Mouse (Mus musculus): ENCODE measurements around the gene Zfp568. TPM values are rescaled to one million over a fixed set of nuclear protein-coding genes. Genes with fewer than 3 reads are reported as not detected.

Gene Zfp568
- polyA plus RNA-seq, 1 experiment from 2014 or later: 21.0 TPM

DNA sequence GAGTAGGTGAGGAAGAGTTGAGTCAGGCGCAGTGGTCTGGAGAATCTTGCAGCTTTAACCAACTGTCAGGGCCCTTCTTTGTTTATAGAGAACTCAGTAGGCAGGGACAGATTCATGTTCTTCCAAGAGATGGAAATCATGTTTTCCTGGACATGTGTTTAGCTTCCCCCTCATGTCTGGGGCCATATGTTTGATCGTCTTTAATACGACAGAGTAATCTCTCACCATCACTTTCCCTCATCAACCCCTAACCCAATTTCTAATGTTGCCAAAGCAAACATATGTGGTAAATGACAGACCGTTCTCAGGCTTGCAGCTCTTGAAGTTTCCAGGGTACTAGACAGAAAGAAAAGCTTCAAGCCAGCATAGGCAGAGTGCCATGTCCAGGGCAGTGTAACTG is 64.4 kb downstream of the Zfp568 start:
- Histone ChIP-seq H3K9ac (no peak overlapping the region), H3K27me3 (ENCODE audit: insufficient read depth, low read length) (no peaks in the 10 kb centered on the region), H3K4me1 (ENCODE audit: insufficient read depth) (peaks cover 8% of the 10 kb centered on the region), H3K36me3 (ENCODE audit: insufficient read depth) (no peaks in the 10 kb centered on the region), H3K9me3 (ENCODE audit: low read depth, low read length) (no peaks in the 10 kb centered on the region), H3K4me2 (no peak overlapping the region), H3K4me3 (ENCODE audit: low read depth, low read length) (no peak overlapping the region), H3K27ac (ENCODE audit: low read depth) (no peak overlapping the region)
- WGBS: 61% methylated on average over 4 of the region's 4 CpGs
- DNase-seq: peak; percentile 6
- ATAC-seq (ENCODE audit: insufficient read depth): no peak
- TF ChIP-seq CTCF (IDR thresholded peaks at IDR 0.05; ENCODE audit: low read depth): no peak

DNA sequence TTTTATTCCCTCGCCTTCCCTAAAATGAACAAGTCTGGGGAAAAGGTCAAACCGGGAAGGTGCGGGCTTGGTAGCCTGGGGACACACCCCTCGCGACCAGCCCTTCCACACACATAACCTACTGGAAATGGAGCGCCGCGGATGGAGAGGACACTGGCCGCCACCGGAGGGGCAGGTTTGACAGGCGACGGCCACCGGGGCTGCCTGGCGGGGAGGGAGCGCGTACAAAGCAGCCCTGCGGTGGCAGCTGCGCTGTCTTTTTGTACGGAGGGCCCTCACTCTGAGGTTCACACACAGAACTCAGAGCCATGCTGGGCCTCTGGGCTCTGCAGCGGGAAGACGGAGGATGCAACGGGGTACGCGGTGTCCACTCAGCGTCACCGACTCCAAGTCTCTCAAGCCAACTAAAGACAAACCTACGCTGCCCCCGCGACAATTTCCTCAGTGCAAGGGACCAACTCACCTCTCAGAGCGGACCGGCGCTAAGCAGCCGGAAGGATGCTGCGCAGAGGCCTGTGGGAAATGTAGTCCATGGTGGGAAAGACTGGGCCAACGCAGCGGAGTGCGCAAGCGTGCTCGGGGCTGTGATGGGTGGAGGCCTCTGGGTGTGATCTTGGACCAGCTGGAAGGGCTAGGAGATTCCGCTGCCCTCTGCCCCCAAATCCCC is 67.3 kb downstream of the Zfp568 start, which contains the start of gene Zfp14:
Gene Zfp14 (minus strand): TSS at position 499 of the 667 bp plus-strand sequence.
- H3K36me3 ChIP-seq (ENCODE audit: insufficient read depth): peaks cover 5% of the 10 kb centered on the region; the same call in 1 of the 2 replicates
- H3K9ac ChIP-seq: peak within 1 kb of the TSS; percentile 71
- peak within 1 kb of the TSS; percentile 89 for H3K4me2 ChIP-seq
- DNase-seq (peak; percentile 95), ATAC-seq (ENCODE audit: insufficient read depth) (peak; percentile 99)
- no peaks in the 10 kb centered on the region for H3K27me3 ChIP-seq (ENCODE audit: insufficient read depth, low read length)
- H3K4me1 ChIP-seq (ENCODE audit: insufficient read depth): peaks cover 8% of the 10 kb centered on the region
- peak within 1 kb of the TSS; percentile 72 for H3K4me3 ChIP-seq (ENCODE audit: low read depth, low read length)
- TF ChIP-seq CTCF (IDR thresholded peaks at IDR 0.05; ENCODE audit: low read depth): no peak
- no peaks in the 10 kb centered on the region for H3K9me3 ChIP-seq (ENCODE audit: low read depth, low read length)
- peak within 1 kb of the TSS; percentile 81 for H3K27ac ChIP-seq (ENCODE audit: low read depth)
- under 1% methylated on average over 40 of the region's 40 CpGs for WGBS

DNA sequence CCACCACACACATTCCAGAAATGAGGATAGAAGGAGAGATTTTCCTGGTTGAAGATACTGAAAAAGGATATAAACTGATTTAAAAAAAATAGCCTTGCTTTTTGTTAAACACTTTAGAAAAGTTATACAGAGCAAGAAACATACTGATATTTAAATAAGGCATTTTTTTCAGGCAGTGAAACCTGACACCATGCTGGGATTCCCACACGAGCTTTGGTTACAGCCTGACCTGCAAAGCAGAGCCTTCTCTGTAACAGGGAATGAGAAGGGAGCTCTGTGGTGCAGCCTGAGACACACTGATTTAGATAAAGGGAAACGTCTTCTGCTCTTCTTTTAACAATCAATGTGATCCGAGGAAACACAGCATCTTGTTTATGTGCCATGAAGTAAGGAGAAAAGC is 69.8 kb downstream of the Zfp568 start:
- Histone ChIP-seq H3K4me3 (ENCODE audit: low read depth, low read length) (no peak overlapping the region), H3K4me1 (ENCODE audit: insufficient read depth) (peaks cover 8% of the 10 kb centered on the region), H3K36me3 (ENCODE audit: insufficient read depth) (peaks cover 22% of the 10 kb centered on the region), H3K27ac (ENCODE audit: low read depth) (no peak overlapping the region), H3K4me2 (no peak overlapping the region), H3K9ac (peak overlapping the region; percentile 9; the same call in 1 of the 2 replicates), H3K9me3 (ENCODE audit: low read depth, low read length) (no peaks in the 10 kb centered on the region), H3K27me3 (ENCODE audit: insufficient read depth, low read length) (no peaks in the 10 kb centered on the region)
- no peak for TF ChIP-seq CTCF (IDR thresholded peaks at IDR 0.05; ENCODE audit: low read depth)
- DNase-seq: peak; percentile 54
- WGBS: under 1% methylated on average over 3 of the region's 3 CpGs
- no peak for ATAC-seq (ENCODE audit: insufficient read depth)

DNA sequence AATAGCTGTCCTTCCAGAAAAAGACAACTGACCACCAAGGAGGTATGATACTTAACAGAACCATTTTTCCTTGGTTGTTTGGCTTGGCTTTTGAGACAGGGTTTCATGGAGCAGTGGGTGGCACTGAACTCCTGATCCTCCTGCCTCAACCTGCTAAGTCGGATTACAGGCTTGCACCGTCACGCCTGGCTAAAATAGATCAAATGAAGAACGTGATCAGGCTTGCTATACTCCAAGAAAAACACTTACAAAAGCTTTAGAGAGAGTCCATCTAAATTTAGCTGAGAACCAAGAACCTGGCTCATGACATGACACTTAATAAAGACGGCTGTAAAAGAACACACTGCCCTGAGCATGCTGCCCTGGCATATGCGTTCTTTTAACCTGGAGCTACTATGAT is 76.6 kb downstream of the Zfp568 start:
- no peak overlapping the region for H3K9ac ChIP-seq
- no peaks in the 10 kb centered on the region for H3K4me1 ChIP-seq (ENCODE audit: insufficient read depth)
- no peak overlapping the region for H3K4me2 ChIP-seq
- H3K36me3 ChIP-seq (ENCODE audit: insufficient read depth): peaks cover 65% of the 10 kb centered on the region
- no peak for DNase-seq
- no peak for ATAC-seq (ENCODE audit: insufficient read depth)
- H3K9me3 ChIP-seq (ENCODE audit: low read depth, low read length): no peaks in the 10 kb centered on the region
- no peaks in the 10 kb centered on the region for H3K27me3 ChIP-seq (ENCODE audit: insufficient read depth, low read length)
- H3K4me3 ChIP-seq (ENCODE audit: low read depth, low read length): no peak overlapping the region
- no peak for TF ChIP-seq CTCF (IDR thresholded peaks at IDR 0.05; ENCODE audit: low read depth)
- H3K27ac ChIP-seq (ENCODE audit: low read depth): no peak overlapping the region
- 83% methylated on average over 6 of the region's 6 CpGs for WGBS

DNA sequence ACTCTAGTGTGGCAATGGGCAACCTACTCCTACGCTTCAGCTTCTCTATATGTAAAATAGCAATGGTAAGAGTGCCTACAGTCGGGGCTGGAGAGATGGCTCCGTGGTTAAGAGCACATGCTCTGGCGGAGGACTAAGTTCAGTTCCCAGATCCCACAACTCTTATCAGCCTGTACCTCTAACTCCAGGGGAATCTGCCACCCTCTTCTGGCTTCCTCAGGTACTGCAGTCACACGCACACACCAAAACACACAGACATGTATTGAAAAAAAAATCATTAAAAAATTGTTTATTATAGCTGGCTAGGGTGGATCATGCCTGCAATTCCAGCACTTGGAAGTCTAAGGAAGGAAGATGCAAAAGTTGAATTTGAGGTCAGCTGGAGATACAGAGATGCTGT is 78.7 kb downstream of the Zfp568 start:
- Histone ChIP-seq H3K4me2 (no peak overlapping the region), H3K9me3 (ENCODE audit: low read depth, low read length) (no peaks in the 10 kb centered on the region), H3K4me3 (ENCODE audit: low read depth, low read length) (no peak overlapping the region), H3K27ac (ENCODE audit: low read depth) (no peak overlapping the region), H3K4me1 (ENCODE audit: insufficient read depth) (no peaks in the 10 kb centered on the region), H3K27me3 (ENCODE audit: insufficient read depth, low read length) (no peaks in the 10 kb centered on the region), H3K9ac (no peak overlapping the region), H3K36me3 (ENCODE audit: insufficient read depth) (peaks cover 60% of the 10 kb centered on the region)
- 85% methylated on average over 5 of the region's 5 CpGs for WGBS
- peak; percentile 37 for DNase-seq
- TF ChIP-seq CTCF (IDR thresholded peaks at IDR 0.05; ENCODE audit: low read depth): peak; percentile 54
- ATAC-seq (ENCODE audit: insufficient read depth): no peak

DNA sequence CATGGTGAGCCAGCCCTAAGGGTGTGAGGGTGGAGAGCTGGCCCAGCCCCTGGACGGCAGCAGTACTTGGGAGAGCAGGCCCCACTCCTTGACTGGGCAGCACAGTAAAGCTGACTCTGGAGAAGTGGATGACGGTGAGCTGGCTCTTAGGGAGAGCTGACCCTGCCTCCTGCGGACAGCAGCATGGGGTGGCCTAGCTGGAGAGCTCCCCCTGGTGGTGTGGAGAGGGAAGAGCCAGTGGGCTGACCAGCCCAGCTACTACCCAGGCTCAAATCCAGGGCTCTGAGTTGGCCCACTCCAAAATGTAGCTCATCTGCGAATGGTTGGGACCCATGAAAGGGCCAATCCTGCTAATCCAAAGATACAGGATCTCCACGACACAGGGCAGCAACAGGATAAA is 80.9 kb downstream of the Zfp568 start:
- no peak for ATAC-seq (ENCODE audit: insufficient read depth)
- Histone ChIP-seq H3K4me3 (ENCODE audit: low read depth, low read length) (no peak overlapping the region), H3K27me3 (ENCODE audit: insufficient read depth, low read length) (no peaks in the 10 kb centered on the region), H3K27ac (ENCODE audit: low read depth) (no peak overlapping the region), H3K36me3 (ENCODE audit: insufficient read depth) (peaks cover 51% of the 10 kb centered on the region), H3K9me3 (ENCODE audit: low read depth, low read length) (no peaks in the 10 kb centered on the region), H3K4me1 (ENCODE audit: insufficient read depth) (no peaks in the 10 kb centered on the region), H3K9ac (no peak overlapping the region), H3K4me2 (no peak overlapping the region)
- TF ChIP-seq CTCF (IDR thresholded peaks at IDR 0.05; ENCODE audit: low read depth): peak; percentile 36
- WGBS: 72% methylated on average over 5 of the region's 5 CpGs
- no peak for DNase-seq

DNA sequence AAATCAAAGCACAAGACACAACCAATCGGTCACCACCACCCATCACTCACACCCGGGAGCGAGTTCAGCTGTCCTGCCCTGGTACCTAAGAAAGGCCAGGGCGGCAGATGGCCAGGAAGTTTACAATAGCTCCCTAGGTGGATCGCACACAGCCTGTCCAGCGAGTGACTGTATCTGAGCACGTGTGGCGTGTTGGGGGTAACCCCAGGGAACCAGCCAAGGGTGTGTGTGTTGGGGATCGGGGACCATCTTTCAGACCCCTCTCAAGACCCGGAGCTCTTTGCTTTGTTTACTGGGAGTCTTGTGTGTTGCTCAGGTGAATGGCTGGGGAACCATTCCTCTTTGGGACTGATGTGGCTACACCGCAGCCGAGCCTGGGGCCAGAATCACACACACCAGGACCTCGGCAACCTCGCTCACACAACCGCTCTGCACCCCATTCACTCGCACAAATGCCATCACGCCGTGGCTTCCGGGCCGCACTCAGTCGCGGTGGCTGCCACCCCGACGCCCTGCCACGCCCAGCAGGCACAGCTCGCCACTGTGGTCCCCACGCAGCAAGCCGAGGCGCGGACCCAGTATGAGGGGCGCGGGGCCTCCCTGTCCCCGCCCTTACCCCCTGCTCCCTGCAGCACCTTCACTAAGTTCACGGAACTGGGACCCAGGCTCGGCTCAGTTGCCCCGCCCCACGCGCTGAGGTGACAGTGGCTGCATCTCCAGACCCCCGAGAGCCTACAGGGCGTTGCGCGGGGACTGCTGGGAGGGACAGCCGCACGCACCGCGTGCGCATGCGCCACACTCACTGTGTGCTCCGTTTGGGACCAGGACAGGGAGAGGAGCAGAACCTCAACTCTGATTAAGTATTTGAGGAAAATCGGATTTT is 88.6 kb downstream of the Zfp568 start, which contains the start of gene Zfp82:
Gene Zfp82 (minus strand): TSS at position 755 of the 883 bp plus-strand sequence.
- no peak for TF ChIP-seq CTCF (IDR thresholded peaks at IDR 0.05; ENCODE audit: low read depth)
- ATAC-seq (ENCODE audit: insufficient read depth): peak; percentile 92
- Histone ChIP-seq H3K9ac (peak within 1 kb of the TSS; percentile 73), H3K27ac (ENCODE audit: low read depth) (peak within 1 kb of the TSS; percentile 46; the same call in 1 of the 2 replicates), H3K9me3 (ENCODE audit: low read depth, low read length) (no peaks in the 10 kb centered on the region), H3K27me3 (ENCODE audit: insufficient read depth, low read length) (no peaks in the 10 kb centered on the region), H3K4me2 (peak within 1 kb of the TSS; percentile 98), H3K4me1 (ENCODE audit: insufficient read depth) (no peaks in the 10 kb centered on the region), H3K36me3 (ENCODE audit: insufficient read depth) (peaks cover 25% of the 10 kb centered on the region), H3K4me3 (ENCODE audit: low read depth, low read length) (peak within 1 kb of the TSS; percentile 76)
- DNase-seq: peak; percentile 94
- WGBS: under 1% methylated on average over 50 of the region's 50 CpGs

Other genes with a start within 250 kb of the Zfp568 start
- gene Zfp84, start 215.4 kb upstream of the Zfp568 start, polyA plus RNA-seq (2014; fragmentation: Nextera tagmentation; extraction: Ambion mirVana): 14.3 and 14.5 TPM in 2 replicates
- gene Zfp30, start 200.0 kb upstream of the Zfp568 start, polyA plus RNA-seq (2014; fragmentation: Nextera tagmentation; extraction: Ambion mirVana): 7.7 and 7.8 TPM in 2 replicates
- gene Zfp790, start 167.8 kb upstream of the Zfp568 start, polyA plus RNA-seq (2014; fragmentation: Nextera tagmentation; extraction: Ambion mirVana): 13.5 and 14.0 TPM in 2 replicates
- 6.0 and 7.2 TPM in 2 replicates for gene Zfp940, start 130.3 kb upstream of the Zfp568 start, polyA plus RNA-seq (2014; fragmentation: Nextera tagmentation; extraction: Ambion mirVana)
- gene Zfp420, start 124.0 kb upstream of the Zfp568 start, polyA plus RNA-seq (2014; fragmentation: Nextera tagmentation; extraction: Ambion mirVana): 6.5 and 8.6 TPM in 2 replicates
- gene Zfp27, start 77.4 kb upstream of the Zfp568 start, polyA plus RNA-seq (2014; fragmentation: Nextera tagmentation; extraction: Ambion mirVana): 11.3 and 12.6 TPM in 2 replicates
- gene Zfp383, start 75.7 kb upstream of the Zfp568 start, polyA plus RNA-seq (2014; fragmentation: Nextera tagmentation; extraction: Ambion mirVana): 4.6 and 5.7 TPM in 2 replicates
- 12.4 and 13.2 TPM in 2 replicates for gene Zfp74, start 29.9 kb upstream of the Zfp568 start, polyA plus RNA-seq (2014; fragmentation: Nextera tagmentation; extraction: Ambion mirVana)
- 3.8 and 4.2 TPM in 2 replicates for gene Zfp14, start 67.4 kb downstream of the Zfp568 start, polyA plus RNA-seq (2014; fragmentation: Nextera tagmentation; extraction: Ambion mirVana)
- 4.5 and 5.1 TPM in 2 replicates for gene Zfp82, start 88.9 kb downstream of the Zfp568 start, polyA plus RNA-seq (2014; fragmentation: Nextera tagmentation; extraction: Ambion mirVana)
- gene Gm26920, start 106.5 kb downstream of the Zfp568 start, polyA plus RNA-seq (2014; fragmentation: Nextera tagmentation; extraction: Ambion mirVana): 1.7 and 2.0 TPM in 2 replicates
- gene Zfp566, start 106.6 kb downstream of the Zfp568 start, polyA plus RNA-seq (2014; fragmentation: Nextera tagmentation; extraction: Ambion mirVana): 10.3 and 10.9 TPM in 2 replicates
- gene Zfp260, start 110.8 kb downstream of the Zfp568 start, polyA plus RNA-seq (2014; fragmentation: Nextera tagmentation; extraction: Ambion mirVana): 120 and 128 TPM in 2 replicates
- 8.1 and 9.1 TPM in 2 replicates for gene Zfp382, start 138.0 kb downstream of the Zfp568 start, polyA plus RNA-seq (2014; fragmentation: Nextera tagmentation; extraction: Ambion mirVana)
- gene Zfp146, start 185.8 kb downstream of the Zfp568 start, polyA plus RNA-seq (2014; fragmentation: Nextera tagmentation; extraction: Ambion mirVana): 16.8 and 17.0 TPM in 2 replicates
- gene Cox7a1, start 200.2 kb downstream of the Zfp568 start, polyA plus RNA-seq (2014; fragmentation: Nextera tagmentation; extraction: Ambion mirVana): 4.5 and 8.0 TPM in 2 replicates
- gene Capns1, start 214.9 kb downstream of the Zfp568 start, polyA plus RNA-seq (2014; fragmentation: Nextera tagmentation; extraction: Ambion mirVana): 78.3 and 80.3 TPM in 2 replicates
- 187 and 192 TPM in 2 replicates for gene Polr2i, start 248.0 kb downstream of the Zfp568 start, polyA plus RNA-seq (2014; fragmentation: Nextera tagmentation; extraction: Ambion mirVana)
- 175 and 182 TPM in 2 replicates for gene Tbcb, start 248.3 kb downstream of the Zfp568 start, polyA plus RNA-seq (2014; fragmentation: Nextera tagmentation; extraction: Ambion mirVana)

Measured in lung, embryonic 14.5 days (tissue).